Mouse (Mus musculus) heart, adult 9 months (tissue): ENCODE data around the gene Paqr8.
"Not testable (repeated sequence)": the region's sequence is repeated elsewhere in the genome, so short reads cannot be mapped to it uniquely, and the experiment has no call there.

ENCODE experiments used
- DNase-seq, 2 experiments: peaks; one replicate each; pipeline ENCODE4 v3.0.0; 2022; ENCODE audit warnings: low spot score in 2 of 2

Paqr8 gene

GRCm38 (mm10) chr1:20912115-20912514 lies 21.7 kb downstream of the Paqr8 start:
- DNase-seq = no peak

GRCm38 (mm10) chr1:20912527-20913171 lies 22.2 kb downstream of the Paqr8 start:
- DNase-seq = no peak

GRCm38 (mm10) chr1:20914769-20915168 lies 24.4 kb downstream of the Paqr8 start:
- DNase-seq = no peak

GRCm38 (mm10) chr1:20915608-20916007 lies 25.2 kb downstream of the Paqr8 start:
- no peak for DNase-seq

GRCm38 (mm10) chr1:20917496-20918050 lies 27.2 kb downstream of the Paqr8 start:
- no peak for DNase-seq

GRCm38 (mm10) chr1:20919728-20920127 lies 29.3 kb downstream of the Paqr8 start:
- no peak for DNase-seq

- no peak for DNase-seq
These were observed 30.7 kb downstream of the Paqr8 start for GRCm38 (mm10) chr1:20921081-20921528.

- DNase-seq = peak in 1 of 2 experiments; percentile 33
These were observed 32.4 kb downstream of the Paqr8 start for GRCm38 (mm10) chr1:20922612-20923399.

- DNase-seq = not testable (repeated sequence)
These were observed 34.9 kb downstream of the Paqr8 start for GRCm38 (mm10) chr1:20925324-20925723.

- DNase-seq = no peak
These were observed 35.5 kb downstream of the Paqr8 start for GRCm38 (mm10) chr1:20925926-20926325.

GRCm38 (mm10) chr1:20926376-20926775 lies 36.0 kb downstream of the Paqr8 start:
- no peak for DNase-seq

- no peak for DNase-seq
These were observed 38.1 kb downstream of the Paqr8 start for GRCm38 (mm10) chr1:20928487-20928886.

- DNase-seq = peak; percentile 29 to 61
These were observed 43.1 kb downstream of the Paqr8 start for GRCm38 (mm10) chr1:20933457-20933856.

- peak; percentile 32 to 54 for DNase-seq
These were observed 44.7 kb downstream of the Paqr8 start for GRCm38 (mm10) chr1:20935106-20935505.

- peak; percentile 28 to 74 for DNase-seq
These were observed 48.6 kb downstream of the Paqr8 start for GRCm38 (mm10) chr1:20939046-20939445.

- peak; percentile 45 to 54 for DNase-seq
These were observed 49.7 kb downstream of the Paqr8 start for GRCm38 (mm10) chr1:20940151-20940550.

- no peak for DNase-seq
These were observed 50.9 kb downstream of the Paqr8 start for GRCm38 (mm10) chr1:20941322-20941721.

GRCm38 (mm10) chr1:20941857-20942256 lies 51.5 kb downstream of the Paqr8 start:
- DNase-seq = no peak

- no peak for DNase-seq
These were observed 52.6 kb downstream of the Paqr8 start for GRCm38 (mm10) chr1:20943016-20943415.

GRCm38 (mm10) chr1:20951300-20951763 lies 60.9 kb downstream of the Paqr8 start, which contains the start of gene Efhc1:
Gene Efhc1 (plus strand): TSS chr1:20951626.
- DNase-seq = peak; percentile 93 to 94

- DNase-seq = no peak
These were observed 61.4 kb downstream of the Paqr8 start for GRCm38 (mm10) chr1:20951799-20952198.

- no peak for DNase-seq
These were observed 64.5 kb downstream of the Paqr8 start for GRCm38 (mm10) chr1:20954876-20955275.

- DNase-seq = no peak
These were observed 79.2 kb downstream of the Paqr8 start for GRCm38 (mm10) chr1:20969642-20970041.
